Mouse (Mus musculus): ENCODE measurements around the gene Foxred1. TPM values are rescaled to one million over a fixed set of nuclear protein-coding genes. Genes with fewer than 3 reads are reported as not detected.

Foxred1 gene
- total RNA-seq, 2 experiments from 2014 or later, result 36.3 to 37.0 TPM

DNA sequence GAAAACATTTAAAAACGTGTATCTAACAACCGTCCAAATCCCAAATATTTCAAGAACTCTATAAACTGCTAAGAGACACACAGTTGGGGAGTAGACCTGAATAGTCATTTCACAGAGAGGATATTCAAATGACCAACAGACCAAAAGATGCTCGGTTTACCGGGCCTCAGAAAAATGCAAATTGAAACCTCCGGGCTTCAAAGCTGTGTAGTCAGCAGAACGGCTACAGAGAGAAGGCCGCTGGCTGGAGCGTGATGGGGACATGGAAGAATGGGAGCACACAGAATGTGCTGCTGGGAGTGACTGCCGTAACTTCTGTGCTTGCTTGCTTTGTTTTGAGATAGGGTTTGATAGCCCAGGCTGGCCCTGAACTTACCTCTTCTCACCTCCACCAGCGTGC is 12.5 kb downstream of the Foxred1 start:
- intact Hi-C loops (cut with DNase I), result no loop called here
- no peak for DNase-seq (ENCODE audit: low spot score in 2 of 2)

GRCm38 (mm10) chr9:35197625-35198024 is 13.2 kb downstream of the Foxred1 start:
- DNase-seq (ENCODE audit: low spot score in 2 of 2), result no peak
- intact Hi-C loops (cut with DNase I), result no loop called here

GRCm38 (mm10) chr9:35194048-35194447 is 16.8 kb downstream of the Foxred1 start:
- DNase-seq (ENCODE audit: low spot score in 2 of 2), result no peak
- intact Hi-C loops (cut with DNase I), result no loop called here

GRCm38 (mm10) chr9:35192983-35193542 is 17.8 kb downstream of the Foxred1 start:
- DNase-seq (ENCODE audit: low spot score in 2 of 2), result no peak
- intact Hi-C loops (cut with DNase I), result no loop called here

DNA sequence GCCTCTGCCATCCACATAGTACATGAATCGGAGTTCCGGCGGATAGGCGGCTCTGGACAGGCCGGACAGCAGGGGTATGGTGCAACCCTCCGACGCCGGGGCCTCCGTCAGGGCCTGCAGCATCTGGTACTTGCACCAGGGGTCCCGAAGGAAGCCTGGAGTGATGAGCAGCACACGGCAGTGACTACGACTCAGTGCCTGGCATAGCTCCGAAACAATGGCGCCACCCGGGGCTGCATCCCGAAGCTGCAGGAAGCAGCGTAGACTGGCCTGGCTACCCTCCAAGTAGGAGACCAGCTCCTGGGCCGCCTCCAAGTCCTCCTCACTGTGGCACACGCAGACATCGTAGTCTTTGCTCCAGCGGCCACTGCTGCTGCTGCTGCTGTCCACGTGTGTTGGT is 22.2 kb downstream of the Foxred1 start:
- peak; percentile 64 for DNase-seq (ENCODE audit: low spot score in 2 of 2)
- intact Hi-C loops (cut with DNase I), result no loop called here

GRCm38 (mm10) chr9:35187351-35187903 is 23.4 kb downstream of the Foxred1 start:
- intact Hi-C loops (cut with DNase I), result no loop called here
- no peak for DNase-seq (ENCODE audit: low spot score in 2 of 2)

DNA sequence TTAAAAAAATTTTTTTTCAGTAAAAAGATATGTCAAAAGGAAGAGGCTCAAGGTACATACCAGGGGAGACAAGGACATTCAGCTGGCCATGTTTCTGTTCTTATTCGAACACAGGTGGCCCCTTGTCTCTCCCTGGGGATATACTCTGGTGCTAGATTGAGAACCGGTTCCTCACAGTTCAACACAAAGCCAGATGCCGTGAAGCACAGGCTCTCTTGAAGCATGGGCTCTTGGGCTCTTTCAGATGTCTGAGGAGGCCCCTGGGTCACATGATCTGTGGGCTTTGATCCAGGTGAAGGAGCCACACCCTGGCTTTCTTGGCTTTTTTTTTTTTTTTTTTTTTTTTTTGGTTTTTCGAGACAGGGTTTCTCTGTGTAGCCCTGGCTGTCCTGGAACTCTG is 24.4 kb downstream of the Foxred1 start:
- intact Hi-C loops (cut with DNase I), result no loop called here
- DNase-seq (ENCODE audit: low spot score in 2 of 2), result no peak

- intact Hi-C loops (cut with DNase I), result no loop called here
- DNase-seq (ENCODE audit: low spot score in 2 of 2), result no peak
Observed at GRCm38 (mm10) chr9:35183359-35183758, 27.5 kb downstream of the Foxred1 start.

DNA sequence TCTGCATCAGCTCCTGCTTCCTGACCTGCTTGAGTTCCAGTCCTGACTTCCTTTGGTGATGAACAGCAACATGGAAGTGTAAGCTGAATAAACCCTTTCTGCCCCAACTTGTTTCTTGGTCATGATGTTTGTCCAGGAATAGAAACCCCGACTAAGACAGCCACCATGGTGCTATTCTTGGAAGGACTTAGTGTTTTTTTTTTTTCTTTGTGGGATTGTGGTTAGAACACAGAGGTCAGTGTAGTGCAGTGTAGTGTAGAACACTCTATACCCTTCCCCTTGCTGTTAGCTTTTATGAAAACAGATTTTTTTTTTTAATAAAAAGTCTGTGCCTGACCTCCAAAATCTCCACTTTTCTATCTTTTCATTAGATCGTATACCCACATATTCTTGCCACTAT is 28.0 kb downstream of the Foxred1 start:
- no peak for DNase-seq (ENCODE audit: low spot score in 2 of 2)
- intact Hi-C loops (cut with DNase I), result no loop called here

GRCm38 (mm10) chr9:35176124-35176659 is 34.7 kb downstream of the Foxred1 start:
- DNase-seq (ENCODE audit: low spot score in 2 of 2), result no peak
- intact Hi-C loops (cut with DNase I), result no loop called here

- intact Hi-C loops (cut with DNase I), result no loop called here
- peak; percentile 95 to 96 for DNase-seq (ENCODE audit: low spot score in 2 of 2)
Observed at GRCm38 (mm10) chr9:35175251-35176123, 35.4 kb downstream of the Foxred1 start, which contains the start of gene Dcps. Dcps (minus strand) TSS chr9:35176061.

- intact Hi-C loops (cut with DNase I), result no loop called here
Observed at GRCm38 (mm10) chr9:35173331-35173730, 37.5 kb downstream of the Foxred1 start.

DNA sequence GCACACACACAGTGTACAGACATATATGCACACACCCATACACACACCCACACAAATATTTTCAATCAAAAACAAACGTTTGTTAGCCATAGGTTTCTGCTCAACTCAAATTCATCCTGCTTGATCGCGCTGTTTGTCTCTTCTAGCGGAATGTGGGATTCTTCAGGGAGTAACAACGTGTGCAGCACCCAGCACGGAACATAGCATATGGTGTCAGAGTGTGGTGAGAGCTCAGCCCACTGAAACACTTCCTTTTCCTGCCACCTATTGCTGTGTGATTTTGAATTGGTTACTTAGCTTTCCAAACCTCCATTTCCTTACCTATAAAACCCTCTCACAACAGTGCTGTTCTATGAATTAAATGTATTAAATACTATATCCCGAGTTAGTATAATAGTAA is 40.8 kb downstream of the Foxred1 start:
- DNase-seq (ENCODE audit: low spot score in 2 of 2), result no peak
- intact Hi-C loops (cut with DNase I), result no loop called here

More at GRCm38 (mm10) chr9:35173331-35173730, 37.5 kb downstream of the Foxred1 start:
- DNase-seq (ENCODE audit: low spot score in 2 of 2), result no peak

DNA sequence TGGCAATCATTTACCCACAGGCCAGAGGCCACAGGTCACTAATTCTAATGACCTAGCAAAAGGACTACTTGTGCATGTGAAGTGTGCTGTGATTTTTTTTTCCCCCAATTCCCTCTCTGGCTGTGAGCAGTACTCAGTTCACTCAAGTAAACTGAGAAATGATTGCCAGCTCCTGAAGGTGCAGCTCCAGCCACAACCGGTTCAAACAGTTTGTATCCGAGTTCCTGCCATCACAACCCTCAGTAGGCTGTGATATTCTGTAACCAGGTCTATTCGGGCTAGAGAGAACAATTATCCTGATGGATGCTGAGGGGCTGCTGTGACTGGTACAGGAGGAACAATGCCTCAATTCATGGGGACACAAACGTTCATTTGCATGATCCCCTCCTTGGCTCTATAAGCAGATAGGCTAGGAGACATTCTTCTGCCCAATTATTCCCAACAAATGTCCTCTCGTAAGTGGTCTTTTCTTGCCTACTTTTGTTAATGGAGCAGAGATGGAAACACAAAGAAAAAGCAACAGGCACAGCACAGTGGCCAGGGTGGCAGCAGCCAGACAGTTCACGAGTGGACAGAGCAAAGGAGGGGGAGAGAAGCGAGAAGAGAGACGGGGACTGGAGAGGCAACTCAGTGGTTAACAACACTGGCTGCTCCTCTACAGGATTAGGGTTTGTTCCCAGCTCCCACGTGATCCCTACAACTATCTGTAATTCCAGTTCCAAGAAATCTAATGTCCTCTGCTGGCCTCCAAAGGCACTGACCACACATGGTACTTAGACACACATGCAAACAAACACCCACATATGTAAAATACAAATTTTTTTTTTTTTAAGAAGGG is 43.8 kb downstream of the Foxred1 start:
- intact Hi-C loops (cut with DNase I), result no loop called here
- no peak for DNase-seq (ENCODE audit: low spot score in 2 of 2)

DNA sequence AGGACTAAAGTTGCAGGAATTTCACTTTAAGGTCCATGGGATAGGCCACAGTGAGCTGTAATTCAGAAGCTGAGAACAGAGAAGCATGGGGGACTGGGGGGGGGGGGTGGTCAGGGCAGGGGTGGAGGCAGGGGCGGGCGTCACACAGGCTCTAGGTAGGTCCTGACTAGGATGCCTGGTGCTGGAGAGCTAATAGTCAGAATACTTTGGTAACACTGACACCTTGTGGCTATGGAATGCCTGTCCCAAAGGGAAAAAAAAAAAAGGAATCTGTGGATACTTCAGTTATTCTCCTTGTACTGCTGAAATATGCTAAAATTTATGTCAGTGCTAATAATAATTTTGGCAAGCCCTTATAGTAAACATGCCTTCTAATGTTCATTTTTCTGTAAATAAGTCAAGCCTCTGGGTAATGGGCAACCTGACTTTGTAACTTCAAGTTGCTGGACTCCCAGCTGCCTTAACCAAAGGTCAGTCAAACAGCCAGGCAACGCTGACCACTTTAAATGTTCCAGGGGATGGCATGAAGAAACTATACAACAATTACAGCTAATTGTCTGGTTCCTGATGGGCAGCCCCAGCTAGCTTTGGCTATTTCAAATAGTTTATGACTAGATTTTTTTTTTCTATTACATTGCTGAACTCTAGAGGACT is 44.6 kb downstream of the Foxred1 start:
- DNase-seq (ENCODE audit: low spot score in 2 of 2), result peak; percentile 35 to 48
- intact Hi-C loops (cut with DNase I), result no loop called here

DNA sequence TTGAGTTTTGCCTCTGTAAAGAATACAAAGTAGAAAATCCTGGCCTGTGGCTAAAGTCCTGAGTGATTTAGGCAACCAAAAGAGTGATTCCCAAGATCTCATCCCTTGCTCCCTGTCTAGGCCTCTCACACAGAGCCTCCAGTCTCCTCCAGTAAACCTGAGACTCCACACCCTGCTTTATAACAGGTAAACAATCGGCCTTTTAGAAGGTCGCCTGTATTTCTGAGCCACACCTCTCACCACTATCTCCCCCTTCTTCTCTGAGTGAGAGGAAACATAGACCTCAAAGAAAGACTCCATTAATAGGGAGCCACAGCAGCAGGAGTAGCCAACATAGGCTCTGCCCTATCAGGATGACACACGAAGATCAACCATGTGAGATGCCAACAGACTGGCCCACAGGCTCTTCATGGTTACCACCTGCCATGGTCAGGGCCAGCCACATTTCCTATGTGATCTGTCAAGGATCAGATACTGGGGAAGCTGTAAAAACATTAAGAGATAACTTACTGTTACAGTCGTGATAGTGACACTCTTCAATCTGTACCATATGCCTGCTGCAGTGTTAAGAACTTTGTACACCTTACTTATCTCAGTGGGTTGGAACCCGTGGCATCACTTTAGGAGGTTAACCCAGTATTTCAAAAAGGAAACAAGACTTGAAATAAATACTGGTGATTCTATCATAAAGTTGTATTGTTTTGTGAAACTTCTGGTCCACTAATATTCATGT is 46.5 kb downstream of the Foxred1 start:
- intact Hi-C loops (cut with DNase I), result no loop called here
- no peak for DNase-seq (ENCODE audit: low spot score in 2 of 2)

DNA sequence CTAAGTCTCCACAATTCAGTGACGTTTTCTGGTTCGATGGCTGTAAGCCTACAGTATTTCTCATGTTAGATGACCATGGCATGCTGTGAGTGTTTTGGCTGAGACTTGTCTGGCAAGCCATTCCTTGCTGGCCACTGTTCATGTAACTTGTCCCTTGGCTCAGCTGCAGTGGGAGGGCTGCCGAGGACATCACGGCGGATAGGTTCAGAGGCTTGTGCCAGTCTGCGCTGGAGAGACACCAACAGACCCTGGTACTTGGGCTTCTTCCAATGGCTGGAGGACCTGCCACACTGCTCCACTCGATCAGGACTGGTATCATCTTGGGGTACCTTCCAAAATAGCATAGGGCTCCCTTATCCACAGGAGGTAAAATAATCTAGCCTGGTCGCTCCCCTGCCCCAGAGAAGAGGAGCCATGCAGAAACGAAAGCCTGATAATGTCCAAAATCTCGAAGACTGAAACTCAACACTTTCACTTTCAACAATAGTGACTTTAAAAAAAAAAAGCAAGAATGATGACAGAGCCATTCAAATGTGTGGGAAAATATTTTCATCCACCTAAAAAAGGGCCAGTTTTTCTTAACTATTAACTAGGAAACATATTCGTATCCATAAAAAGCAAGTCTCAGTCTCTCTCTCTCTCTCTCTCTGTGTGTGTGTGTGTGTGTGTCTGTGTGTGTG is 47.7 kb downstream of the Foxred1 start:
- intact Hi-C loops (cut with DNase I), result no loop called here
- peak in 1 of 2 experiments; percentile 31 for DNase-seq (ENCODE audit: low spot score in 2 of 2)

DNA sequence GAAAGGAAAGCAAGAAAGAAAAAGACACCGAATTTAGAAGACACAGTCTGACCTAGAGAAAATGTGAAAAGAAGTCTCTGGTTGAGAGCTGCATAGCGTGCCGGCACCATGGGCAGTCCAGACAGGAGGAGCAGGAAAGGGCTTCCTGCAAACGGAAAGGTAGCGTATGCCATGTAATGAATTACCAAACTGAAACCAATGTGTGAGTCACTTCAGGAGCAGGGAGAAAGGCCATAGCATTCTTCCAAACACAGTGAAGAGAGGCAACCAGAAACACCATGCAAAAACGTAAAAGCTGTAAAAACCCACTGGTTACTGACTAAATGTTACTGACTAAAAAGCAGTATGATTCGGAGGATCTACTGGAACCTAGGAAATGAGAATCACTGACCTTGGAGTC is 49.1 kb downstream of the Foxred1 start:
- no peak for DNase-seq (ENCODE audit: low spot score in 2 of 2)
- intact Hi-C loops (cut with DNase I), result no loop called here
